Mouse (Mus musculus) ZHBTc4 (cell line): Measurements from ENCODE around the gene Ube2v1.
A peak's percentile ranks its signal among the peaks of the same experiment; 100 is the strongest.

ENCODE experiments used
- DNase-seq: peaks from one replicate; pipeline ENCODE4 v3.0.0-alpha.2; 2011; ENCODE audit warnings: low read depth, low spot score

The Ube2v1 gene

GRCm38 (mm10) chr2:167594444-167594934 lies 37.4 kb downstream of the Ube2v1 start:
- DNase-seq: no peak

GRCm38 (mm10) chr2:167593551-167594250 lies 38.2 kb downstream of the Ube2v1 start:
- no peak for DNase-seq

- DNase-seq: peak; percentile 28
Measured at GRCm38 (mm10) chr2:167588774-167589577, 42.9 kb downstream of the Ube2v1 start.

DNA sequence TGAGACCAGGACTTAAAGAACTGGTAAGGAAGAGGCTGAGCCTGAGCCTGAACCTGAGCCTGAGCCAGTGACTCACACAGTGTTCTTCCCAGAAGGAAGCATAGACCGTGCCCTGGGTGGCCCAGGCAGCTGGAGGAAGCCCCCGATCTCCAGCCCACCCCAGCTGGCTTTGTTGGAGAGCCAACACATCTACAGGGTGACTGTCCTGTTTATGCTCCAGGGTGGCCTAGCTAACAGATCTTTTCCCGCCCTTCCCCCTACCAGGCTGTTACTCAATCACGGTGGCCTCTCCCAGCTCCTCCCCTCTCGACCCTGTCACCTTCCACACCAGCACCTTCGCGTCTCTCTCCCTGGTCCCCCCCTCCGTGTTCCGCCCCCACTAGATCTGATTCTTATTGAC lies 44.9 kb downstream of the Ube2v1 start:
- DNase-seq: peak; percentile 45

GRCm38 (mm10) chr2:167586041-167586440 lies 45.9 kb downstream of the Ube2v1 start:
- DNase-seq: no peak

DNA sequence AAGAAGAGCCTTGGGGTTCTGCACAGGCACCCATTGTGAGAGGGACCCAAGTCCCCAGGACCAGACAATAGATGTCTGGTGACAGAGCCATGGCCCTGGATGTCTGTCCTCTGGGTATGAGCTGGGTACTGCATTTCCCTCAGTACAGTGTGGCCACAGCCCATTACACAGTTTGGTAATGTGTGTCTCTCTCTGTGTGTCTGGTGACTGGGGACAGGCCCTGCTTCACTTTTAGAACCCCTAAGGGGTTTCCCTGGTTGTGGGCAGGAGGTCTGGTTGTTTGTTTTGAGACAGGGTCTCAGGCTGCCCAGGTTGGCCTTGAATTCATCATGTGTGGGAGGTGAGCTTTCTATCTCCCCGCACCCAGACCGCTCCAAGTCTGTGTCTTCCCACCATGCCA lies 46.6 kb downstream of the Ube2v1 start:
- no peak for DNase-seq

GRCm38 (mm10) chr2:167583161-167583952 lies 48.5 kb downstream of the Ube2v1 start:
- DNase-seq: no peak

DNA sequence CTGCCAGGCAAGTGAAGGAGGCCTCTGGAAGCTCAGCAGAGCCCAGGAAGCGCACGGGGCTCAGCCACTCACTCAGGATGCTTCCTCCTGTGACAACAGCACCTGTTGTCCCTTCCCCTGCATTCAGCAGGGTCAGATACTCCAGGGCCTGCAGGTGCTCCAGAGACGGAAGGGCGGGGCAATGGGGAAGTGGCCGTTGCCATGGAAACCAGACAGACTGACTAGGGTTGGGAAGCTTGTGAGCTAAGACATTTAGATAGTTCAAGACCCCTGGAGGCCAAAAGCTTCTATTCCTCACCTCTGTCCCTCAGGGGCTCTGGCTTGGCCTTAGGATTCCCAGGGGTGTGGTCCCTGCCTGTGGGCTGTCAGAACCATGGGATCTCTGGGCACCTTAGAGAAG lies 53.4 kb downstream of the Ube2v1 start:
- DNase-seq: peak; percentile 93

- DNase-seq: no peak
Measured at GRCm38 (mm10) chr2:167577186-167577785, 54.6 kb downstream of the Ube2v1 start.

GRCm38 (mm10) chr2:167576121-167576620 lies 55.7 kb downstream of the Ube2v1 start:
- no peak for DNase-seq

GRCm38 (mm10) chr2:167575581-167575980 lies 56.3 kb downstream of the Ube2v1 start:
- no peak for DNase-seq

DNA sequence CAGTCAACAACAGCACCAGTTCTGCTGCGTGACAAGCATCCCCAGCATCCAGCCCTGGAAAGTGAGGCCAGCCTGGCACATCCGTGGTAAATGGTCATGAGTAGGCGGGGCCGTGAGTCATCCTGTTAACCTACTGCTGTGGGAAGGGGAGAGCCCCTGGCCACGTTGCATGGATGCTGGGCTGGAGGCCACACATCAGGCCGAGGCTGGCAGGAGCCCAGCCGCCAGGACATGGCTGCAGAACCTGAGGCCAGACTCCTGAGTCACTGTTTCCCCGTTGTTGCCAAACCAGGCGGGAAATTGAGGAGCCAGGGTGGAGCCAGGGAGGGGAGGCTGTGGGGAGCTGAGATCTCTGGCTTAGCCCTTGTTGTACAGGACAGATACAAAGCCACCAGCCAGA lies 57.1 kb downstream of the Ube2v1 start:
- no peak for DNase-seq

DNA sequence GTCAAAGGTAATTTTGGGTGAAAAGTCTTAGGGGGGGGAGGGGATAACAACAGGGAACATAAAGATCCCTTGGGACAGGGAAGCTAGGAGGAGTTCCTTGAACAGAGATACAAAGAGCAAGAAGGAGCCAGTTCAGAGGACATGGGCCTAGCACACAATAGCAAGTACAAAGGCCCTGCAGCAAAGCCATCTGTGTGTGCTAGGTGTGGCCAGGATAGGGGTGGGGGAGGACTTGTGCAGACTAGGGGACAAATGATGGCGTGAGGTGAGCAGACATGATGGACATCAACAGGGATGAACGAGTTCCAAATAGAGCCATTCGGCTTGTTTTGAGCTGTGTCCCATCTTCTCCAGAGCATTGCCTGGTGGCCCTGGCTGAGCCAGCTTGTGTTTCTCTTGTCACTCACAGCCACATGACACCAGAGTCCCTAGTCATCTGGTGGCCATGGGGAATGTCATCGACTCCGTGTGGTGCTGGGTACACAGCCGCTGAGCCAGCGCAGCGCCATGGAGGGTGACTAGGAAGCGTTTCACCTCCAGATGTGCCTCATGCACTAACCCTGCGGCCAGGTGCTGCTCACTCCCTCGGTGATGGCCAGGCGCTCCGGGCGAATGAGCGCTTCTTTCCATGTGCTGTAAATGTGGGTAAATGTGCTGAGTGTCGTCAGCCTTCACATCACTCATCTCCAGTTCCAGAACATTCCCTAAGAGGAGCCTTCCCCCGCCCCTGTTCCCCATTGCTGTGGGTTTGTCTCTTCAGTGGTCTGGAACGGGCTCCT lies 60.3 kb downstream of the Ube2v1 start:
- DNase-seq: peak; percentile 53

DNA sequence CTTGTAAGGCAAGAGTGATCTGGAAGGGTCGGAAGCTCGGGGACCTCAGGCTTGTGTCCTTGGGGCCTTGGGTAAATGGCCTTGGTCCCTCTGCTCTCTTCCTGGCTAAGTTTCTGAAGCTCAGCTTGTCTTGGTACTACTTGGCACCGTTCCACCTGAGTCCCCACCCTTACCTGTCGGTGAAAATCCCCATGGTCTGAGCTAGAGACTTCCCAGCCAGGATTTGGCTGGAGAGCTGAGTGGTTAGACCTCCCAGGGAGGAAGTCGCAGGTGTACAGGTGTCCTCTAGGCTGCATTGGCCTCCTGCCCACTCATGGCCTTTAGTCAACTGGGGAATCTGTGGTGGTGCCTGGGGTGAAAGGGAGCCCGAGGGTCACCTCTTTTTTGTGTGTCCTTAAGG lies 61.1 kb downstream of the Ube2v1 start:
- DNase-seq: no peak

DNA sequence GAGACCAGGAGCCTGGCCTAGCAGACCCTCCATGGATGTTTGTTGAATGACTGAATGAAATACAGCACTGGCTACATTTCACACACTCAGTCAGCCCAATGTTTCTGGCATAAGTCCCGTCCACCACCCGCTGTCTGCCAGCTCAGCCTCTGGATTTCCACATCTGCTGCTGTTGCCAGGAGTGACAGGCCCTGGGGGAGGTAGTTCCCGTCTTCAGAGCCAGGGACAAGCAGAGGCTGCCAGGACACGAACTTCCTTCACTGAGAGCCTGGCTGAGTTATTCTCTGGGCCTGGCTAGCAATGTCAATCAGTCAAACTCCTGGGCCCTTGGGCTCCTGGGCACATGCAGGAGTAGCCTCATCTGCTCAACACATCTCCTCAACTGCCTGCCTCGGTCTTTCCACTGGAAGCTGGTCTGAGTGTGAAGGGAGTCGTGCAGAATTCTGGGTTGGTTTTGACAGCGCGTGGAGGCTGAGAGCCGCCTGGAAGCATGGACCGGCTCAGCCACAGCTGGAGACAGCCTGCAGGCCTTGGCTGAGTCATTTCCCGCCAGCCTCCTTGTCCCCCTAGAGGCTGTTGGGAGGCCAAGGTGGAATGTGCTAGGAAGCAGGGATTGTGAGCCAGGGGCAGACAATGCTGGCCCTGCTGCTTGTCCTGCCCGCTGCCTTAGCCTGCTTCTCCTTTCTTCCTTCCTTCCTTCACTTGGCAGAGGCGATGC lies 61.8 kb downstream of the Ube2v1 start:
- DNase-seq: peak; percentile 64

DNA sequence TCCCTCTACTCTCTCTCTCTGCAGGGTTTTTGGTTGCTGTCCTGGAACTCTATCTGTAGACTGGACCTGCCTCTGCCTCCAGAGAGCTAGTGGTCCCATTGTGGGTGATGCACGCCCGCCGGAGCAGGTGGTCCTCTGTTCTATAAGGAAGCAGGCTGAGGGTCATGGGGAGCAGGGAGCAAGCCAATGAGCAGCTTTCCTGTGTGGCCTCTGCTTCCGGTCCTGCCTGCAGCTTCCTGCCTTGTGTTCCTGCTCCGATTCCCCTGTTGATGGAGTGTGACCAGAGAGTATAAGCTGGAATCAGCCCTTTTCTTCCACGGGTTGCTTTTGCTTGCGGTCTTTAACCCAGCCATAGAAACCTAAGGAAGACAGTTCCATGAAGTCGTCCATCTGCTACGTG lies 63.8 kb downstream of the Ube2v1 start:
- DNase-seq: no peak

DNA sequence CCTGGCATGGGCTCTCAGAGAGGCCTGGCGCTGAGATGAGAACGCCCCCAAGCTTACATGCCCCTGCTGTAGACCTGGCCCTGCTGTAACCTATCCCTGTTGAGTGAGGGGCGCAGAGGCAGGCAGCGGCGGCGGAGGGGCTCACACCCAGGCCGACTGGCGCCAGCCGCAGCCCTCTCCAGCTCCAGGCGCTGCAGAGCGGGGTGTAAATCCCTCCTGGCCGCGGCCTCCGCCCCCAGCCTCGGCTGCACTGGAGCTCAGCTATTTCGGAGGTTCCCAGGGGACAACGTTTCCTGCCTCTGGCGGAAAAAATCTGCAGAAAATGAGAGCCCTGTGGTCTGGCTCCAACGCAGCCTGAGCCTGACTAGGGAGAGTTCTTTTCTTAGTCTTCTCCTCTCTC lies 66.2 kb downstream of the Ube2v1 start:
- peak; percentile 48 for DNase-seq

- no peak for DNase-seq
Measured at GRCm38 (mm10) chr2:167565312-167565656, 66.6 kb downstream of the Ube2v1 start.

DNA sequence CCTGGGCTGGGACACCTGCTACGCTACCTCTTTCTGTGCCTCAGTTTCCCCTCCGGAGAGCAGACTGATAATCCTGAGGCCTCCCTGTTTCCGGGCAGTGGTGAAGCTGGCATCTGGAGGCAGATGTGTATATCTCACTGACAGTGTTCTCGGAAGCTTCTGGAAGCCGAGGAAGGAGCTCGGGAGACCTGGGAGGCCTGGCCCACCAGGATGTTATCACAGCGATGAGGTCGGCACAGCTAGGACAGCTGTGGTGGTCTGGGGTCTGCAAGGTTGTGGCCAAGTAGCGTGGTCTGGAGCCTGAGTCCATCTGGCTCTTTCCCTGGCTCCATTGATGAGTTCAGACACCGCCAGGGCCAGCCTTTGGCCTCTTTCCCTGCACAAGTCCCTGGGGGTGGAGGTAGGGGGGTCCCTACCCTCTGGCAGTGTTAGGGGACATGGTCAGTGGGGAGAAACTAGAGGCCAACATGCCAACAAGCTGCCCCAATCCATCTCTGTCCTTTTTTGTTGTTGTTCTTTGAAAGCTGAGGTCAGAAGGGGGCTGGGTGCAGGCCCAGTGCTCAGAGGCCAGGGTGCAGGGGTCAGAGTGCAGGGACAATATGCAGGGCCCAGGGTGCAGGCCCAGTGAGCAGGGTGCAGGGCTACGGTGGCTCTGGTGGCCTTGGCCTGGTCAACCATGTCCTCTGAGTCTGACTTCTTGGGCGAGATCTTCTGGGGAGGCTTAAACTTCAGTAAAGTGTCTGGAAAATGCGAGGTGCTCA lies 67.2 kb downstream of the Ube2v1 start:
- no peak for DNase-seq
